Mouse (Mus musculus): ENCODE data around the gene Gm6020. TPM values are rescaled to one million over a fixed set of nuclear protein-coding genes. Genes with fewer than 3 reads are reported as not detected.
"Not testable (repeated sequence)": the region's sequence is repeated elsewhere in the genome, so short reads cannot be mapped to it uniquely, and the experiment has no call there.

Gm6020 gene
- polyA plus RNA-seq, 1 experiment, result not detected

DNA sequence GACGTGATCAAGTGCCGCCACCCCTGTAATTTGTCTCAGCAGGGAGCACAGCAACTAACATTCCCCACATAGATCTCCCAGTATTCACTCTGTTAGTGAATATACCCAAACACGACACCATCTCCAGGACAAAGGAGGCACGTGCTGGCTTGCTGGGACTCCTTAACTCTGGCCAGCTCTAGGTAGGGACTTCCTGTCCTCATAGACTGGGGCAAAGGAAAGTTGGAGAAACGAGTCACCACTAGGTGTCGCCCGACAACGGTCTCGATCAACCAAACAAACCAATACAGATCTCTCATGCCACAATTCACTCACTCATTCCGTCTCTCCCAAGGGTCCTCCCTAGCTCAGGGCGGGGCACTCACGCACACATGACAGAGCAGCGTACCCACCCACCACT is 15.6 kb downstream of the Gm6020 start:
- Histone ChIP-seq H3K36me3 (ENCODE audit: control insufficient read depth, insufficient read depth, low read length) (no peaks in the 10 kb centered on the region), H3K27me3 (ENCODE audit: control insufficient read depth, insufficient read depth, low read length) (no peaks in the 10 kb centered on the region), H3K4me1 (ENCODE audit: control insufficient read depth, insufficient read depth, insufficient read length, low read length) (no peaks in the 10 kb centered on the region), H3K27ac (ENCODE audit: insufficient read depth, low read depth, low read length) (no peak overlapping the region), H3K4me3 (ENCODE audit: low read depth, low read length) (no peak overlapping the region)
- TF ChIP-seq POLR2A (IDR thresholded peaks at IDR 0.05; ENCODE audit: low read depth, low read length), result no peak
- no peak for TF ChIP-seq CTCF (IDR thresholded peaks at IDR 0.05; ENCODE audit: extremely low read depth, insufficient read length, insufficient replicate concordance, low read depth, low read length)
- 14% methylated on average over 13 of the region's 13 CpGs for WGBS

GRCm38 (mm10) chr19:61199836-61200235 is 16.1 kb downstream of the Gm6020 start:
- Histone ChIP-seq H3K27me3 (ENCODE audit: control insufficient read depth, insufficient read depth, low read length) (no peaks in the 10 kb centered on the region), H3K4me3 (ENCODE audit: low read depth, low read length) (no peak overlapping the region), H3K27ac (ENCODE audit: insufficient read depth, low read depth, low read length) (no peak overlapping the region), H3K4me1 (ENCODE audit: control insufficient read depth, insufficient read depth, insufficient read length, low read length) (no peaks in the 10 kb centered on the region), H3K36me3 (ENCODE audit: control insufficient read depth, insufficient read depth, low read length) (no peaks in the 10 kb centered on the region)
- TF ChIP-seq POLR2A (IDR thresholded peaks at IDR 0.05; ENCODE audit: low read depth, low read length) (no peak), CTCF (IDR thresholded peaks at IDR 0.05; ENCODE audit: extremely low read depth, insufficient read length, insufficient replicate concordance, low read depth, low read length) (no peak)
- WGBS, result 14% methylated on average over 10 of the region's 10 CpGs

DNA sequence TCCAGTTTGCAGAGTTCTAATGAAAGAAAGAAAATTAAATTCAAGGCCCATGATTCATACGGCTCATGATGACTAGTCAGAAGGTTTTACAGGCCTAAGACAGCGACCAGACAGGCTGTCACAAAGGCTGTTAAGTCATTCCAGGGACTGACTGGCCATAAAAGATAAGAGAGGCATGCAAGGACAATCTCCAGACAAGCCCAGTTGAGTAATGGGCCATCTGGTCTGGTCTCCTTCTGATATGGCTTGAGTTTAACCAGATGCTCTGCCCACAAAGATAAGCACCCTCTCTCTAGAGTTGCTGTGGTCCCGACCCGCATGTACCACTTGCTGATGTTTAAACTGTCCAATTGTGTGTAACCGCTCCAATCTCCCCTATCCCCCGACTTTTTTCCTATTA is 23.8 kb downstream of the Gm6020 start:
- H3K4me1 ChIP-seq (ENCODE audit: control insufficient read depth, insufficient read depth, insufficient read length, low read length); H3K27me3 ChIP-seq (ENCODE audit: control insufficient read depth, insufficient read depth, low read length); H3K36me3 ChIP-seq (ENCODE audit: control insufficient read depth, insufficient read depth, low read length); H3K27ac ChIP-seq (ENCODE audit: insufficient read depth, low read depth, low read length); H3K4me3 ChIP-seq (ENCODE audit: low read depth, low read length): not testable (repeated sequence)
- 71% methylated on average over 6 of the region's 6 CpGs for WGBS

- H3K36me3 ChIP-seq (ENCODE audit: control insufficient read depth, insufficient read depth, low read length), result no peaks in the 10 kb centered on the region
- no peaks in the 10 kb centered on the region for H3K27me3 ChIP-seq (ENCODE audit: control insufficient read depth, insufficient read depth, low read length)
- 80% methylated on average over 6 of the region's 6 CpGs for WGBS
- no peak for TF ChIP-seq CTCF (IDR thresholded peaks at IDR 0.05; ENCODE audit: extremely low read depth, insufficient read length, insufficient replicate concordance, low read depth, low read length)
- no peak for TF ChIP-seq POLR2A (IDR thresholded peaks at IDR 0.05; ENCODE audit: low read depth, low read length)
- peaks cover 11% of the 10 kb centered on the region for H3K4me1 ChIP-seq (ENCODE audit: control insufficient read depth, insufficient read depth, insufficient read length, low read length)
- no peak overlapping the region for H3K4me3 ChIP-seq (ENCODE audit: low read depth, low read length)
- H3K27ac ChIP-seq (ENCODE audit: insufficient read depth, low read depth, low read length), result no peak overlapping the region
These were observed 40.1 kb downstream of the Gm6020 start for GRCm38 (mm10) chr19:61223706-61224328.

DNA sequence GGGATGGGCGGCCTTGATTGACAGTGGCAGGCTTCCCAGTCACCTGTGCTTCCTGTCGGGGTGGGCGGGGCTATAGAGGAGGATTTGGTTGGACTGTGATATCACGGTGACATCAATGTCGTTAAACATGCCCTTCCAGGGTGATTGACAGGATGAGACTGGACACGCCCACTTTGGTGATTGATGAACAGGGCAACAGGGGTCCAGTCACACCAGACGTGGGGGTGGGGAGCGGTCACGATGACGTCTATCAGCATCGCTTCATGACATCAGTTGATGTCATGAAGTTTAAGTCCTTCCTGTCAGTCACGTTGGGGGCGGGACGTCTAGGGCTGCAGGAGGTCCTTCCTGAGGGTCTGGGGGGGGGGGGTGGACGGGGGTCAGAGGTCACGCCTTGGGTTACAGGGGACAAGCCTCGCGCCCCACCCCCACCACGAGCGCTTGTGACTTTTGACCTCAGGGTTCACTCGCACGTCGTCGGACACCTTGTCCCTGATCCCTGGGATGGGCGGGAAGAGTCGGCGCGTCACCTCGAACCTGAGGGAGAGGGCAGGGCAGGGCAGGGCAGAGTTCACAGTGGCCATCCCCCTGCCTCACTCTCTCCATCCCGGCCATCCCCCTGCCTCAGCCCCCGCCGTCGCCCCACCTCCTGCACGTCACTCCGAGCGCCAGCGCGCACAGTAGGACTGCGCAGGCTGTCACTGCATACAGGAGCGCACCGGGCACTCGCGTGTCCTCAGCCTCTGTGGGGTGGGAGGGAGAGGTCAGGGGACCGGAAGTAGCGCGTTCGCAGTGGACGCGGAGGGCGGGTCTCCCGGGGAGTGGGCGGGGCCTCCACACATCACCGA is 41.2 kb downstream of the Gm6020 start:
- TF ChIP-seq POLR2A (IDR thresholded peaks at IDR 0.05; ENCODE audit: low read depth, low read length) (no peak), CTCF (IDR thresholded peaks at IDR 0.05; ENCODE audit: extremely low read depth, insufficient read length, insufficient replicate concordance, low read depth, low read length) (no peak)
- Histone ChIP-seq H3K27ac (ENCODE audit: insufficient read depth, low read depth, low read length) (no peak overlapping the region), H3K27me3 (ENCODE audit: control insufficient read depth, insufficient read depth, low read length) (no peaks in the 10 kb centered on the region), H3K36me3 (ENCODE audit: control insufficient read depth, insufficient read depth, low read length) (no peaks in the 10 kb centered on the region), H3K4me3 (ENCODE audit: low read depth, low read length) (peak overlapping the region; percentile 68), H3K4me1 (ENCODE audit: control insufficient read depth, insufficient read depth, insufficient read length, low read length) (peaks cover 11% of the 10 kb centered on the region)
- 48% methylated on average over 53 of the region's 53 CpGs for WGBS

DNA sequence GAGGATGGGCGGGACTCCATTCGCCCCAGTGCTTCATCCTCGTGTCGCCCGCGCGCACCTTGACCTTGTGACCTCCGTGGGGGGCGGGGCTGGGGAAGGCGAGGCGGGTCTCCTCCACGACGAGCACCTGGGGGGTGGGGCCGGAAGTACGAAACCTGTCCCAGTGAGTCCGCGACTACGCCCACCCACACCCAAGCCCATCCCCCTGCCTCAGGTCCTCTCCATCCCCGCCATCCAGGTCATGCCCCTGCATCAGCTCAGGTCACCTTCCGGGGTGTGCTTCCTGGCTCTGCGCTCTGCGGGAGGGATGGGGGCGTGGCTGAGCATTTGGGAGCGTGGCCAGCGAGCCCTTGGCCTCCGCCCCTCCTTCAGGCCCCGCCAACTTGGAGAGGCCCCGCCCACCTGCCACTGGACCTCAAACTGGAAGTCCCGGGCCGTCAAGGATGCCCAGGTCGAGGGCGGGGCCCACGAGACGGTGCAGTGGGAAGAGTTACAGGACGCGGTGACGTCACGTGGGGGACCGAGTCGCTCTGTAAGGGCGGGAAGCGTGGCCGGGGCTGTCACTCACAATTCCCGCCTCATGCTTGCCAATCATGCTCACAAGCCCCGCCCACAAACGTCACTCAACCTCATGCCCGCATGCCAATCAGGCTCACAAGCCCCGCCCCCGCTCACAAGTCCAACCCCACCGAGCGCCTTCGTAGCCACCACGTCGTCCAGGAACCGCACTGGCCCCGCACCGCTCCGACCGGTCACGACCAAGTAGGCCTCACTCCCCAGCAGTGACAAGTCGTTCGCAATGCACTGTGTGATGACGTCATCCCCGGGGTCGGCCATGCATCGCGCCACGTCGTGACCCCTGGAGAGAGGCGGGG is 42.1 kb downstream of the Gm6020 start:
- WGBS, result 14% methylated on average over 70 of the region's 70 CpGs

More for the DNA sequence above, 42.1 kb downstream of the Gm6020 start:
- H3K27ac ChIP-seq (ENCODE audit: insufficient read depth, low read depth, low read length), result peak overlapping the region; percentile 51
- H3K36me3 ChIP-seq (ENCODE audit: control insufficient read depth, insufficient read depth, low read length), result no peaks in the 10 kb centered on the region
- TF ChIP-seq CTCF (IDR thresholded peaks at IDR 0.05; ENCODE audit: extremely low read depth, insufficient read length, insufficient replicate concordance, low read depth, low read length) (no peak), POLR2A (IDR thresholded peaks at IDR 0.05; ENCODE audit: low read depth, low read length) (no peak)
- peaks cover 11% of the 10 kb centered on the region for H3K4me1 ChIP-seq (ENCODE audit: control insufficient read depth, insufficient read depth, insufficient read length, low read length)
- peak overlapping the region; percentile 68 for H3K4me3 ChIP-seq (ENCODE audit: low read depth, low read length)
- no peaks in the 10 kb centered on the region for H3K27me3 ChIP-seq (ENCODE audit: control insufficient read depth, insufficient read depth, low read length)
